Mouse (Mus musculus) liver, adult 2 months (tissue): ENCODE results near the gene Pnrc1. TPM values are rescaled to one million over a fixed set of nuclear protein-coding genes. Genes with fewer than 3 reads are reported as not detected.
A peak's percentile ranks its signal among the peaks of the same experiment; 100 is the strongest.
"Not testable (repeated sequence)": the region's sequence is repeated elsewhere in the genome, so short reads cannot be mapped to it uniquely, and the experiment has no call there.

Experiments used
- DNase-seq: peaks from one replicate; pipeline ENCODE4 v3.0.0-alpha.2; 2011; ENCODE audit warnings: low read depth, low spot score; ENCODE audit errors: extremely low read depth
- H3K27ac ChIP-seq: fragments of 200-500 bp; replicated peaks from 2 replicates; pipeline ENCODE4 v1.5.1; 2012; ENCODE audit warnings: low read depth, mild to moderate bottlenecking, control low read depth, inconsistent platforms, low read length; ENCODE audit not compliant: insufficient read depth
- H3K27me3 ChIP-seq: fragments of 200-500 bp; 2 replicates; pipeline ENCODE4 v1.6.1; 2012; ENCODE audit warnings: mild to moderate bottlenecking, moderate library complexity, low read length, inconsistent platforms; ENCODE audit not compliant: control insufficient read depth, insufficient read depth
- H3K36me3 ChIP-seq: fragments of 200-500 bp; 2 replicates; pipeline ENCODE4 v1.6.1; 2012; ENCODE audit warnings: low read length, inconsistent platforms; ENCODE audit not compliant: control insufficient read depth, insufficient read depth
- H3K4me1 ChIP-seq: fragments of 200-500 bp; 2 replicates; pipeline ENCODE4 v1.6.1; 2011; ENCODE audit warnings: low read length; ENCODE audit not compliant: control insufficient read depth, insufficient read depth
- H3K4me3 ChIP-seq: fragments of 200-500 bp; 2 replicates; pipeline ENCODE4 v1.5.1; 2011; ENCODE audit warnings: low read depth, mild to moderate bottlenecking, control low read depth, low read length, moderate library complexity; ENCODE audit not compliant: insufficient read depth
- H3K79me2 ChIP-seq: fragments of 200-500 bp; 2 replicates; pipeline ENCODE4 v1.6.1; 2012; ENCODE audit warnings: inconsistent platforms, mild to moderate bottlenecking, low read length, moderate library complexity; ENCODE audit not compliant: control insufficient read depth, insufficient read depth
- H3K9ac ChIP-seq: fragments of 200-500 bp; 2 replicates; pipeline ENCODE4 v1.6.1; 2012; ENCODE audit warnings: low read depth, mild to moderate bottlenecking, control low read depth, inconsistent platforms, low read length
- CTCF ChIP-seq: fragments of 200-500 bp; IDR thresholded peaks from 2 replicates; pipeline ENCODE4 v1.5.1; 2011; ENCODE audit warnings: low read depth, low read length, control low read depth
- POLR2A ChIP-seq: fragments of 200-500 bp; IDR thresholded peaks from 2 replicates; pipeline ENCODE4 v1.6.1; 2011; ENCODE audit warnings: low read length, control low read depth; ENCODE audit not compliant: insufficient read depth; ENCODE audit errors: extremely low read depth
- WGBS: fragments of 180-500 bp; shearing (Covaris S2); methylation state at CpG from one replicate; pipeline ENCODE4 v1.1.7; 2018; 5-methylcytosine and 5-hydroxymethylcytosine counted together
- polyA plus RNA-seq: library from polyadenylated mRNA; depleted of rRNA; stranded (reverse); fragments of >200 nt; gene quantifications from 2 replicates; pipeline ENCODE4 v1.2.3, GENCODE M21; 2012; rRNA removed
- total RNA-seq: library from RNA; depleted of rRNA; stranded (reverse); fragments of >200 nt; gene quantifications from 2 replicates; pipeline ENCODE4 v1.2.3, GENCODE M21; 2014; rRNA removed

Gene Pnrc1
- 29.6 and 35.0 TPM in 2 replicates for total RNA-seq
- 48.5 and 77.3 TPM in 2 replicates for polyA plus RNA-seq

DNA sequence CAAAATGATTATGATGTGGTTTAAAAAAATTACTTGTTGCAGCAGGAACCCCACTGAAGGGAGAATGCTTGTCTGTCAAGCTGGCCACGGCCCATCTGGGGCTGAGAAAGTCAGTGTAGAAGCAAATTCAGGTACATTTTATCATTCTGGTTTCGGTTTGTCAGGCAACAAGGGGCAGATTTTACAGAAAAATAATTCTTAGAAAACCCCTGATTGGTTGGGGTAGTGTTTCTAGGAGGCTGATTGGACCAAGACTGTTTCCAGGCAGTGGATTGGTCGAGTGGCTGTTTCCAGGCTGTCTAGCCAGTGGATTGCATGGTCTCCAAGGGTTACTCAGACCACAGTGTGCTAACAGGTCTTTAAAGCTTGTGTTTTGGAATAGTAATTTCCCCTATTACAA is at the start of gene Pnrc1:
Gene Pnrc1 (minus strand): TSS at position 162 of the 400 bp plus-strand sequence.
- Histone ChIP-seq H3K27me3 (no peaks in the 10 kb centered on the region), H3K9ac (no peak within 1 kb of the TSS; the same call in 1 of the 2 replicates)
- peak; percentile 74 for DNase-seq

DNA sequence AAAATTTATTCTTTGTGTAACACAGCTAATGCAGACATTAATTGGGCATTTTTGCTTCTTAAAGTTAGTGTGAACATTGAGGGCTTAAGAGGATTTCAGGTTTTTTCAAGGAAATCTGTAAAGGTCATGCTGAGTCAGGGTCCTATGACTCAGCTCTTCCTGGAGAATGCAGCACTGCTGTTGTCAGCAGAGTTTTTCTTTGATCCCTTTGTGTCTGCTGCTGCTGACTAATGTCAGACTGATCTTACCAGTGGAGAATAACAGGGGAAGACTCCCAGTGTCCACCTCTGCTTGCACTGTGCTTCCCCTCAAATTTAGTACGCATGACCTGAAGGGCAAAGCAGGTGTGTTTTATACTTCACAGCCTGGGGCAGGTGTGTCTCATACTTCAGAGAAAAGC is 48.0 kb upstream of the Pnrc1 start:
- Histone ChIP-seq H3K79me2 (no peaks in the 10 kb centered on the region), H3K27ac (no peak overlapping the region), H3K9ac (no peak overlapping the region), H3K27me3 (no peaks in the 10 kb centered on the region), H3K36me3 (peaks cover 23% of the 10 kb centered on the region), H3K4me3 (no peak overlapping the region), H3K4me1 (no peaks in the 10 kb centered on the region)
- WGBS, result 90% methylated on average over 1 of the region's 1 CpGs
- no peak for DNase-seq
- TF ChIP-seq CTCF (no peak), POLR2A (no peak)

More for the DNA sequence above, at the start of gene Pnrc1:
- H3K27ac ChIP-seq, result no peak within 1 kb of the TSS
- H3K79me2 ChIP-seq, result no peaks in the 10 kb centered on the region
- H3K36me3 ChIP-seq, result no peaks in the 10 kb centered on the region
- peaks cover 2% of the 10 kb centered on the region for H3K4me1 ChIP-seq
- peak within 1 kb of the TSS; percentile 35 for H3K4me3 ChIP-seq
- 53% methylated on average over 3 of the region's 3 CpGs for WGBS
- TF ChIP-seq POLR2A, result no peak
- no peak for TF ChIP-seq CTCF

DNA sequence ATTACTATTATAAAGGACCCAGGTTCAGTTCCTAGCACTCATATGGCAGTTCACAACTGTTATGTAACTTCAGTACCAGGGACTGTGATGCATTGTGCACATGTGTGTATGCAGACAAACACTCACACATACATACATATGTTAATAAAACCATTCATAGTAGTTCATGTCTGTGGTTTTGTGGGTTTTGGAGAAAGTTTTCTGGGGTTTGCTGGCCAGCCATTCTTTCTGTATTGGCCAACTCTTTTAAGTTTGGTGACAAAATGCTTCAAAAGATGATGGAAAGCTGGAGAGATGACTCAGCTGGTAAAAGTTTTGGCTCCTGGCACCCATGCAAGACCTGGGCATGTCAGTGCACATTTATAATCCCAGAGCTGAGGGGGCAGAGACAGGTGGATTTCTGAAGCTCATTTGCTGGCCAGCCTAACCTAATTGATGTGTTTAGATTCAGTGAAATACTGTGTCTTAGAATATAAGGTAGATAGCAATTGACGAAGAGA is 43.0 kb upstream of the Pnrc1 start:
- Histone ChIP-seq H3K27ac (no peak overlapping the region), H3K4me1 (no peaks in the 10 kb centered on the region), H3K36me3 (peaks cover 21% of the 10 kb centered on the region), H3K79me2 (no peaks in the 10 kb centered on the region), H3K27me3 (no peaks in the 10 kb centered on the region), H3K4me3 (no peak overlapping the region), H3K9ac (no peak overlapping the region)
- 100% methylated on average over 1 of the region's 1 CpGs for WGBS
- DNase-seq, result no peak
- TF ChIP-seq CTCF, result no peak
- TF ChIP-seq POLR2A, result no peak

DNA sequence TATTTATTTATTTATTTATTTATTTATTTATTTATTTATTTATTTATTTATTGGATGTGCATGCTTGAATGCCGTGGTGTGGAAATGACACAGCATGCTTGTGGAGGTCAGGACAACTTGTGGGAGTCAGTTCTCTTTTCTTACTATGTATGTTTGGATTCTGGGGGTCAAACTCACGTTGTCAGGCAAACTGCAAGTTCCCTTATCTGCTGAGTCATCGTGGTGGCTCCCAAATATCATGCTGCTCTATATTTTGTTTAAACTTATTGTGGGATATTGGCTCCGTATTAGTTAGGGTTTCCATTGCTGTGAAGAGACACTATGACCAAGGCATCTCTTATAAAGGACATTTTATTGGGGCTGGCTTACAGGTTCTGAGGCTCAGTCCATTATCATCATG is 41.2 kb upstream of the Pnrc1 start:
- H3K36me3 ChIP-seq, result peaks cover 21% of the 10 kb centered on the region
- H3K4me1 ChIP-seq, result no peaks in the 10 kb centered on the region
- H3K27me3 ChIP-seq, result no peaks in the 10 kb centered on the region
- no peak overlapping the region for H3K27ac ChIP-seq
- no peak overlapping the region for H3K4me3 ChIP-seq
- no peaks in the 10 kb centered on the region for H3K79me2 ChIP-seq
- TF ChIP-seq CTCF (no peak), POLR2A (no peak)
- 92% methylated on average over 4 of the region's 4 CpGs for WGBS
- H3K9ac ChIP-seq, result no peak overlapping the region
- no peak for DNase-seq

DNA sequence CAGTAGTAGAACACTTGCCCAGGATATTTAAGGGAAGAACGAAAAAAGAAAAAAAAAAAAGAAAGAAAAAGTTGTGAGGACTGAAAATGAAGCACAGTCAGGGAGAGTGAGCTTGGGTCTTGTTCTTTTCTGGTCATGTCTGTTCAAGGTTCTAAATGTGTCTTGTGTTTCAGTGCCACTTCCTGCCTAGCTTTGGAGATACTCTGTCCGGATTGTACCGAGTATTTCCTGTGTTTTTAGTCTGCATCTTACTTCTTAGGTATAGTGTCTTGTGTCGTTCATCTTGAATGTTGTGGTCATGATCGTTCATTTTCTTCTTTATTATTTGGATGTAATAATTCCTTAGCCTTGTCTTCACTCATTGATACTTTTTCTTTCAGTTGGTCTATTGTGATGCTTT is 25.9 kb upstream of the Pnrc1 start:
- Histone ChIP-seq H3K79me2 (peaks cover 16% of the 10 kb centered on the region; the same call in 1 of the 2 replicates), H3K4me3 (no peak overlapping the region), H3K9ac (no peak overlapping the region), H3K27me3 (no peaks in the 10 kb centered on the region), H3K27ac (no peak overlapping the region), H3K4me1 (no peaks in the 10 kb centered on the region; the same call in 1 of the 2 replicates), H3K36me3 (no peaks in the 10 kb centered on the region; the same call in none of the 2 replicates)
- WGBS, result 73% methylated on average over 5 of the region's 5 CpGs
- no peak for TF ChIP-seq CTCF
- no peak for TF ChIP-seq POLR2A
- no peak for DNase-seq

DNA sequence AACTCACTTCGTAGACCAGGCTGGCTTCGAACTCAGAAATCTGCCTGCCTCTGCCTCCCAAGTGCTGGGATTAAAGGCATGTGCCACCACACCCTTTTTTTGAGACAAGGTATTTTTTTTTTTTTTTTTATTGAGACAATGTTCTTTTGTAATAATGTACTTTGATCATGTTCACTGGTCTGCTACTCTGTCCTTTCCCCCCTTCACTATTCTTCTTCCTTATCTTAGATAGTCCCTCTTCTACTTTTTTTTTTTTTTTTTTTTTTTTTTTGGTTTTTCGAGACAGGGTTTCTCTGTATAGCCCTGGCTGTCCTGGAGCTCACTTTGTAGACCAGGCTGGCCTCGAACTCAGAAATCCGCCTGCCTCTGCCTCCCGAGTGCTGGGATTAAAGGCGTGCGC is 24.2 kb upstream of the Pnrc1 start:
- H3K36me3 ChIP-seq, DNase-seq, H3K27me3 ChIP-seq, H3K27ac ChIP-seq, H3K4me3 ChIP-seq, H3K9ac ChIP-seq, H3K4me1 ChIP-seq: not testable (repeated sequence)
- H3K79me2 ChIP-seq, result peaks cover 19% of the 10 kb centered on the region; the same call in 1 of the 2 replicates
- WGBS, result 98% methylated on average over 7 of the region's 8 CpGs
